Mouse (Mus musculus): Measurements from ENCODE around the gene AC129217.1. TPM values are rescaled to one million over a fixed set of nuclear protein-coding genes. Genes with fewer than 3 reads are reported as not detected.

The AC129217.1 gene
- polyA plus RNA-seq, 1 experiment: 0.14 TPM

Other genes starting within 250 kb of the AC129217.1 start
- gene Slc22a8, start 238.5 kb upstream of the AC129217.1 start, polyA plus RNA-seq (2012; rRNA removed): 0.07 and 0.12 TPM in 2 replicates
- not detected in 2 replicates for gene Slc22a6, start 211.7 kb upstream of the AC129217.1 start, polyA plus RNA-seq (2012; rRNA removed)
- under 0.01 and 0.02 TPM in 2 replicates for gene Chrm1, start 166.0 kb upstream of the AC129217.1 start, polyA plus RNA-seq (2012; rRNA removed)
- 69.0 and 73.7 TPM in 2 replicates for gene Slc3a2, start 106.4 kb upstream of the AC129217.1 start, polyA plus RNA-seq (2012; rRNA removed)
- 23.6 and 26.8 TPM in 2 replicates for gene Wdr74, start 93.9 kb upstream of the AC129217.1 start, polyA plus RNA-seq (2012; rRNA removed)
- gene 1700092M07Rik, start 89.1 kb upstream of the AC129217.1 start, polyA plus RNA-seq (2012; rRNA removed): 0.14 and 0.22 TPM in 2 replicates
- gene Stx5a, start 88.4 kb upstream of the AC129217.1 start, polyA plus RNA-seq (2012; rRNA removed): 42.5 and 43.8 TPM in 2 replicates
- gene Nxf1, start 72.7 kb upstream of the AC129217.1 start, polyA plus RNA-seq (2012; rRNA removed): 66.5 and 71.8 TPM in 2 replicates
- gene Tmem223, start 58.8 kb upstream of the AC129217.1 start, polyA plus RNA-seq (2012; rRNA removed): 50.0 and 53.2 TPM in 2 replicates
- 55.2 and 62.8 TPM in 2 replicates for gene Tmem179b, start 55.3 kb upstream of the AC129217.1 start, polyA plus RNA-seq (2012; rRNA removed)
- 6.0 and 6.1 TPM in 2 replicates for gene Taf6l, start 43.4 kb upstream of the AC129217.1 start, polyA plus RNA-seq (2012; rRNA removed)
- gene Polr2g, start 31.2 kb upstream of the AC129217.1 start, polyA plus RNA-seq (2012; rRNA removed): 50.2 and 51.9 TPM in 2 replicates
- gene Zbtb3, start 27.2 kb upstream of the AC129217.1 start, polyA plus RNA-seq (2012; rRNA removed): 0.63 and 0.78 TPM in 2 replicates
- gene Ttc9c, start 10.4 kb upstream of the AC129217.1 start, polyA plus RNA-seq (2012; rRNA removed): 12.9 and 13.3 TPM in 2 replicates
- gene Hnrnpul2, start 9.8 kb upstream of the AC129217.1 start, polyA plus RNA-seq (2012; rRNA removed): 26.5 and 29.8 TPM in 2 replicates
- 18.0 and 18.1 TPM in 2 replicates for gene Bscl2, start 7.7 kb downstream of the AC129217.1 start, polyA plus RNA-seq (2012; rRNA removed)
- gene Gng3, start 9.4 kb downstream of the AC129217.1 start, polyA plus RNA-seq (2012; rRNA removed): 0.04 and 0.06 TPM in 2 replicates
- 0.22 and 0.23 TPM in 2 replicates for gene Lrrn4cl, start 21.0 kb downstream of the AC129217.1 start, polyA plus RNA-seq (2012; rRNA removed)
- gene Ubxn1, start 41.7 kb downstream of the AC129217.1 start, polyA plus RNA-seq (2012; rRNA removed): 63.3 and 71.1 TPM in 2 replicates
- gene Uqcc3, start 51.1 kb downstream of the AC129217.1 start, polyA plus RNA-seq (2012; rRNA removed): 27.3 and 30.3 TPM in 2 replicates
- 2.1 and 2.2 TPM in 2 replicates for gene Lbhd1, start 54.0 kb downstream of the AC129217.1 start, polyA plus RNA-seq (2012; rRNA removed)
- not detected in 2 replicates for gene Gm49403, start 54.2 kb downstream of the AC129217.1 start, polyA plus RNA-seq (2012; rRNA removed)
- 30.7 and 31.4 TPM in 2 replicates for gene 1810009A15Rik, start 59.1 kb downstream of the AC129217.1 start, polyA plus RNA-seq (2012; rRNA removed)
- not detected in 2 replicates for gene Gm49416, start 59.2 kb downstream of the AC129217.1 start, polyA plus RNA-seq (2012; rRNA removed)
- 8.9 and 9.1 TPM in 2 replicates for gene Ints5, start 63.2 kb downstream of the AC129217.1 start, polyA plus RNA-seq (2012; rRNA removed)
- gene Ganab, start 68.3 kb downstream of the AC129217.1 start, polyA plus RNA-seq (2012; rRNA removed): 72.8 and 81.9 TPM in 2 replicates
- 32.9 and 35.2 TPM in 2 replicates for gene B3gat3, start 90.6 kb downstream of the AC129217.1 start, polyA plus RNA-seq (2012; rRNA removed)
- 1.9 and 2.0 TPM in 2 replicates for gene Rom1, start 99.6 kb downstream of the AC129217.1 start, polyA plus RNA-seq (2012; rRNA removed)
- 9.6 and 11.4 TPM in 2 replicates for gene Eml3, start 99.8 kb downstream of the AC129217.1 start, polyA plus RNA-seq (2012; rRNA removed)
- 17.0 and 17.4 TPM in 2 replicates for gene Mta2, start 112.1 kb downstream of the AC129217.1 start, polyA plus RNA-seq (2012; rRNA removed)
- 8.7 and 9.0 TPM in 2 replicates for gene Tut1, start 124.1 kb downstream of the AC129217.1 start, polyA plus RNA-seq (2012; rRNA removed)
- gene Eef1g, start 137.3 kb downstream of the AC129217.1 start, polyA plus RNA-seq (2012; rRNA removed): 149 and 173 TPM in 2 replicates
- 2.0 TPM in 2 replicates for gene Ahnak, start 159.5 kb downstream of the AC129217.1 start, polyA plus RNA-seq (2012; rRNA removed)

Measured in liver, embryonic 18 days (tissue).